Mouse (Mus musculus): ENCODE measurements around the gene Sdsl. TPM values are rescaled to one million over a fixed set of nuclear protein-coding genes. Genes with fewer than 3 reads are reported as not detected.
"Not testable (repeated sequence)": the region's sequence is repeated elsewhere in the genome, so short reads cannot be mapped to it uniquely, and the experiment has no call there.

The Sdsl gene
- polyA plus RNA-seq, 1 experiment from 2014 or later = 1.7 TPM

GRCm38 (mm10) chr5:120506490-120506889, 33.9 kb upstream of the Sdsl start:
- H3K4me1 ChIP-seq = peaks cover 37% of the 10 kb centered on the region
- no peaks in the 10 kb centered on the region for H3K36me3 ChIP-seq
- H3K9me3 ChIP-seq (replicated peaks) = no peaks in the 10 kb centered on the region
- H3K27me3 ChIP-seq = no peaks in the 10 kb centered on the region
- H3K4me3 ChIP-seq (replicated peaks) = no peak overlapping the region
- no peak overlapping the region for H3K4me2 ChIP-seq (replicated peaks)
- H3K27ac ChIP-seq (replicated peaks) = no peak overlapping the region
- H3K9ac ChIP-seq = no peak overlapping the region
- ATAC-seq (ENCODE audit: insufficient number of reproducible peaks, low FRiP score, low TSS enrichment, low read depth) = no peak
- WGBS = 49% methylated on average over 9 of the region's 9 CpGs

- Histone ChIP-seq H3K4me1 (peaks cover 33% of the 10 kb centered on the region), H3K4me2 (replicated peaks) (peak overlapping the region; percentile 32; the same call in 1 of the 2 replicates)
- 64% methylated on average over 9 of the region's 9 CpGs for WGBS
Measured at GRCm38 (mm10) chr5:120505781-120506180, 33.2 kb upstream of the Sdsl start.

GRCm38 (mm10) chr5:120505368-120505767, 32.8 kb upstream of the Sdsl start:
- ATAC-seq (ENCODE audit: insufficient number of reproducible peaks, low FRiP score, low TSS enrichment, low read depth) = no peak
- H3K9ac ChIP-seq = no peak overlapping the region
- 0 out of 2 replicates have a peak overlapping the region, but pooled peaks have one; percentile 14 for H3K4me3 ChIP-seq (replicated peaks)
- no peaks in the 10 kb centered on the region for H3K36me3 ChIP-seq
- H3K27me3 ChIP-seq = no peaks in the 10 kb centered on the region
- H3K27ac ChIP-seq (replicated peaks) = no peak overlapping the region
- WGBS = 17% methylated on average over 16 of the region's 16 CpGs
- H3K4me2 ChIP-seq (replicated peaks) = peak overlapping the region; percentile 32; the same call in 1 of the 2 replicates
- no peaks in the 10 kb centered on the region for H3K9me3 ChIP-seq (replicated peaks)
- H3K4me1 ChIP-seq = peaks cover 29% of the 10 kb centered on the region

More at GRCm38 (mm10) chr5:120505781-120506180, 33.2 kb upstream of the Sdsl start:
- H3K9me3 ChIP-seq (replicated peaks) = no peaks in the 10 kb centered on the region
- no peaks in the 10 kb centered on the region for H3K27me3 ChIP-seq
- no peaks in the 10 kb centered on the region for H3K36me3 ChIP-seq
- H3K4me3 ChIP-seq (replicated peaks) = no peak overlapping the region
- no peak for ATAC-seq (ENCODE audit: insufficient number of reproducible peaks, low FRiP score, low TSS enrichment, low read depth)
- no peak overlapping the region for H3K27ac ChIP-seq (replicated peaks)
- no peak overlapping the region for H3K9ac ChIP-seq

- H3K9me3 ChIP-seq (replicated peaks) = no peaks in the 10 kb centered on the region
- H3K4me1 ChIP-seq = peaks cover 27% of the 10 kb centered on the region
- peak within 1 kb of the TSS; percentile 71 for H3K9ac ChIP-seq
- no peaks in the 10 kb centered on the region for H3K27me3 ChIP-seq
- under 1% methylated on average over 43 of the region's 55 CpGs for WGBS
- H3K4me2 ChIP-seq (replicated peaks) = peak within 1 kb of the TSS; percentile 93
- H3K4me3 ChIP-seq (replicated peaks) = peak within 1 kb of the TSS; percentile 73
- 0 out of 2 replicates have a peak, but pooled peaks cover 3% of the 10 kb centered on the region for H3K36me3 ChIP-seq
- no peak within 1 kb of the TSS; the same call in 1 of the 2 replicates for H3K27ac ChIP-seq (replicated peaks)
- peak; percentile 65 for ATAC-seq (ENCODE audit: insufficient number of reproducible peaks, low FRiP score, low TSS enrichment, low read depth)
Measured at GRCm38 (mm10) chr5:120503144-120503795, 30.7 kb upstream of the Sdsl start, which contains the start of gene Plbd2. Plbd2 (minus strand) TSS chr5:120503625.

- no peak; the same call in 1 of the 2 replicates for ATAC-seq (ENCODE audit: insufficient number of reproducible peaks, low FRiP score, low TSS enrichment, low read depth)
- WGBS = 5% methylated on average over 12 of the region's 12 CpGs
- H3K9ac ChIP-seq = peak overlapping the region; percentile 71
- no peak overlapping the region; the same call in 1 of the 2 replicates for H3K27ac ChIP-seq (replicated peaks)
- peak overlapping the region; percentile 73 for H3K4me3 ChIP-seq (replicated peaks)
- H3K4me1 ChIP-seq = peaks cover 27% of the 10 kb centered on the region
- H3K27me3 ChIP-seq = no peaks in the 10 kb centered on the region
- peak overlapping the region; percentile 93 for H3K4me2 ChIP-seq (replicated peaks)
- 0 out of 2 replicates have a peak, but pooled peaks cover 3% of the 10 kb centered on the region for H3K36me3 ChIP-seq
- H3K9me3 ChIP-seq (replicated peaks) = no peaks in the 10 kb centered on the region
Measured at GRCm38 (mm10) chr5:120502675-120503143, 30.1 kb upstream of the Sdsl start.

GRCm38 (mm10) chr5:120502147-120502621, 29.6 kb upstream of the Sdsl start:
- H3K36me3 ChIP-seq = 0 out of 2 replicates have a peak, but pooled peaks cover 5% of the 10 kb centered on the region
- peak overlapping the region; percentile 93 for H3K4me2 ChIP-seq (replicated peaks)
- no peak overlapping the region for H3K9ac ChIP-seq
- WGBS = 49% methylated on average over 9 of the region's 9 CpGs
- H3K4me1 ChIP-seq = peaks cover 27% of the 10 kb centered on the region
- no peak for ATAC-seq (ENCODE audit: insufficient number of reproducible peaks, low FRiP score, low TSS enrichment, low read depth)
- H3K27me3 ChIP-seq = no peaks in the 10 kb centered on the region
- peak overlapping the region; percentile 73 for H3K4me3 ChIP-seq (replicated peaks)
- H3K9me3 ChIP-seq (replicated peaks) = no peaks in the 10 kb centered on the region
- H3K27ac ChIP-seq (replicated peaks) = no peak overlapping the region

GRCm38 (mm10) chr5:120500609-120501008, 28.0 kb upstream of the Sdsl start:
- not testable (repeated sequence) for H3K27ac ChIP-seq (replicated peaks); ATAC-seq (ENCODE audit: insufficient number of reproducible peaks, low FRiP score, low TSS enrichment, low read depth); H3K9ac ChIP-seq

GRCm38 (mm10) chr5:120499202-120499601, 26.6 kb upstream of the Sdsl start:
- Histone ChIP-seq H3K4me2 (replicated peaks) (no peak overlapping the region), H3K36me3 (peaks cover 9% of the 10 kb centered on the region; the same call in 1 of the 2 replicates), H3K27ac (replicated peaks) (no peak overlapping the region), H3K27me3 (no peaks in the 10 kb centered on the region), H3K4me1 (peaks cover 17% of the 10 kb centered on the region), H3K9me3 (replicated peaks) (no peaks in the 10 kb centered on the region), H3K4me3 (replicated peaks) (no peak overlapping the region), H3K9ac (no peak overlapping the region)
- no peak for ATAC-seq (ENCODE audit: insufficient number of reproducible peaks, low FRiP score, low TSS enrichment, low read depth)
- WGBS = 77% methylated on average over 4 of the region's 4 CpGs

More at GRCm38 (mm10) chr5:120500609-120501008, 28.0 kb upstream of the Sdsl start:
- 89% methylated on average over 9 of the region's 9 CpGs for WGBS
- not testable (repeated sequence) for H3K36me3 ChIP-seq; H3K4me3 ChIP-seq (replicated peaks); H3K27me3 ChIP-seq; H3K4me2 ChIP-seq (replicated peaks); H3K9me3 ChIP-seq (replicated peaks)
- H3K4me1 ChIP-seq = peaks cover 22% of the 10 kb centered on the region

GRCm38 (mm10) chr5:120497071-120497470, 24.5 kb upstream of the Sdsl start:
- 86% methylated on average over 3 of the region's 3 CpGs for WGBS
- H3K27ac ChIP-seq (replicated peaks) = no peak overlapping the region
- no peak overlapping the region for H3K4me3 ChIP-seq (replicated peaks)
- no peak overlapping the region for H3K9ac ChIP-seq
- H3K9me3 ChIP-seq (replicated peaks) = no peaks in the 10 kb centered on the region
- H3K36me3 ChIP-seq = peaks cover 27% of the 10 kb centered on the region
- H3K4me2 ChIP-seq (replicated peaks) = no peak overlapping the region
- peaks cover 7% of the 10 kb centered on the region for H3K4me1 ChIP-seq
- H3K27me3 ChIP-seq = no peaks in the 10 kb centered on the region
- no peak for ATAC-seq (ENCODE audit: insufficient number of reproducible peaks, low FRiP score, low TSS enrichment, low read depth)

GRCm38 (mm10) chr5:120495703-120496226, 23.2 kb upstream of the Sdsl start:
- Histone ChIP-seq H3K36me3 (peaks cover 27% of the 10 kb centered on the region), H3K27ac (replicated peaks) (no peak overlapping the region), H3K4me1 (no peaks in the 10 kb centered on the region), H3K4me3 (replicated peaks) (no peak overlapping the region), H3K9me3 (replicated peaks) (no peaks in the 10 kb centered on the region), H3K27me3 (no peaks in the 10 kb centered on the region), H3K9ac (no peak overlapping the region), H3K4me2 (replicated peaks) (no peak overlapping the region)
- no peak for ATAC-seq (ENCODE audit: insufficient number of reproducible peaks, low FRiP score, low TSS enrichment, low read depth)
- WGBS = 82% methylated on average over 13 of the region's 13 CpGs

GRCm38 (mm10) chr5:120495064-120495702, 22.6 kb upstream of the Sdsl start:
- H3K36me3 ChIP-seq = peaks cover 27% of the 10 kb centered on the region
- no peak overlapping the region for H3K27ac ChIP-seq (replicated peaks)
- 74% methylated on average over 10 of the region's 10 CpGs for WGBS
- H3K9ac ChIP-seq = no peak overlapping the region
- H3K4me3 ChIP-seq (replicated peaks) = no peak overlapping the region
- H3K4me2 ChIP-seq (replicated peaks) = no peak overlapping the region
- ATAC-seq (ENCODE audit: insufficient number of reproducible peaks, low FRiP score, low TSS enrichment, low read depth) = no peak
- H3K9me3 ChIP-seq (replicated peaks) = no peaks in the 10 kb centered on the region
- no peaks in the 10 kb centered on the region for H3K27me3 ChIP-seq
- no peaks in the 10 kb centered on the region for H3K4me1 ChIP-seq
